Mouse (Mus musculus) macrophage (primary cell): ENCODE measurements around the gene Vmn1r206. TPM values are rescaled to one million over a fixed set of nuclear protein-coding genes. Genes with fewer than 3 reads are reported as not detected.
"Not testable (repeated sequence)": the region's sequence is repeated elsewhere in the genome, so short reads cannot be mapped to it uniquely, and the experiment has no call there.

Experiments
- H3K27ac ChIP-seq: fragments of 350-480 bp; formaldehyde crosslinking; 2 replicates; pipeline ENCODE4 v1.9.0; 2021
- H3K36me3 ChIP-seq: fragments of 350-480 bp; formaldehyde crosslinking; 2 replicates; pipeline ENCODE4 v1.9.0; 2021; ENCODE audit errors: inconsistent target
- H3K4me3 ChIP-seq: fragments of 350-480 bp; formaldehyde crosslinking; 2 replicates; pipeline ENCODE4 v1.9.0; 2021; ENCODE audit errors: inconsistent target
- H3K79me2 ChIP-seq: fragments of 350-480 bp; formaldehyde crosslinking; 2 replicates; pipeline ENCODE4 v1.9.0; 2021; ENCODE audit errors: inconsistent target
- WGBS: methylation state at CpG from one replicate; pipeline ENCODE4 v1.1.7; 2026; ENCODE audit warnings: inconsistent platforms; ENCODE audit not compliant: missing documents; 5-methylcytosine and 5-hydroxymethylcytosine counted together
- polyA plus RNA-seq: library from polyadenylated mRNA; stranded (reverse); fragments of 250-400 nt; gene quantifications from 3 replicates; pipeline ENCODE4 v1.2.4, GENCODE M21; 2018; ENCODE audit warnings: inconsistent platforms
- total RNA-seq, 78 experiments: library from RNA; depleted of rRNA; stranded (reverse); fragments of 250-400 nt; gene quantifications; 1 replicate in 9 of 78; 2 replicates in 24 of 78; 3 replicates in 43 of 78; 4 replicates in 2 of 78; pipeline ENCODE4 v1.2.4; 2018; ENCODE audit warnings: inconsistent platforms in 56 of 78

The Vmn1r206 gene
- total RNA-seq (2018; cell fraction: chromatin; rRNA removed): not detected
- total RNA-seq (2018; cell fraction: cytosol; rRNA removed): not detected
- total RNA-seq (2018; cell fraction: nucleus; rRNA removed): not detected
- polyA plus RNA-seq: not detected in 3 replicates

DNA sequence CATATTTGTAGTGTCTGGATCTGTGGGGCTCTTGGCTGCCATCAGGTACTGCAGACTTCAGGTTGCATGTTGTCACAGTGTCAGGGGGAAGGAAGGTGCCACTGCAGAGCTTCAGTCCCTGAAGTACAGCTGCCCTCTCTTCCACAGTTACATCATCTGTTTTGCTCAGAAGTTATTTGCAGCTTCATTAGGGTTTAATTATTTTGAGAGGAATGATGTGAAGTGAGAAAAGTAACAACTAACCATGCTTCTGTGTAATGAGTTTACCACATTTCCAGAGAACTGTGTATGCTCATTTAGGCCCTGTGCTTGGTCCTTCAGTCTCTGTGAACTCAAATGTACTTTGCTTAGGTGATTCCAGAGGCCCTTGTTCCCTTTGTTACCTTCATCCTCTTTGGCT is at the start of gene Vmn1r206:
TSS of gene Vmn1r206 (minus strand) at position 101 of the 400 bp plus-strand sequence.
- not testable (repeated sequence) for H3K27ac ChIP-seq

DNA sequence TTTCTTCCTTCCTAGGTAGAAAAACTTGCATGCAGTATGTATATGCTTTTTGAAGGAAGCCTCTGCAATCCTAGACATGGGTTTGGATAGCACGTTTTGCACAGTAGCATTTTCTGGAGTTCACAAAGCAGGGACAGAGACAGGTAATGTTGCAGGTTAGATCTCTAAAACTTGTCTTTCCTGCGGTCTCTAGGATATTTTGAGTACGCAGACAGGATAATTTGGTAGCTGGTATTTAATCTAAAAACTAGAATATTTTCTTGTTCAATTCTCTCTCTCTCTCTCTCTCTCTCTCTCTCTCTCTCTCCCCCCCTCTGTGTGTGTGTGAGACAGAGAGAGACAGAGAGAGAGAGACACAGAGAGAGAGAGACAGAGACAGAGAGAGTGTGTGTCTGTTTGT is 31.2 kb downstream of the Vmn1r206 start, which contains the start of gene Vmn1r205:
TSS of gene Vmn1r205 (minus strand) at position 101 of the 400 bp plus-strand sequence.
- Histone ChIP-seq H3K79me2 (no peaks in the 10 kb centered on the region), H3K4me3 (no peak within 1 kb of the TSS), H3K27ac (no peak within 1 kb of the TSS), H3K36me3 (no peaks in the 10 kb centered on the region)
- 84% methylated on average over 3 of the region's 3 CpGs for WGBS

More for the DNA sequence above, at the start of gene Vmn1r206:
- not testable (repeated sequence) for H3K4me3 ChIP-seq, H3K79me2 ChIP-seq, H3K36me3 ChIP-seq

DNA sequence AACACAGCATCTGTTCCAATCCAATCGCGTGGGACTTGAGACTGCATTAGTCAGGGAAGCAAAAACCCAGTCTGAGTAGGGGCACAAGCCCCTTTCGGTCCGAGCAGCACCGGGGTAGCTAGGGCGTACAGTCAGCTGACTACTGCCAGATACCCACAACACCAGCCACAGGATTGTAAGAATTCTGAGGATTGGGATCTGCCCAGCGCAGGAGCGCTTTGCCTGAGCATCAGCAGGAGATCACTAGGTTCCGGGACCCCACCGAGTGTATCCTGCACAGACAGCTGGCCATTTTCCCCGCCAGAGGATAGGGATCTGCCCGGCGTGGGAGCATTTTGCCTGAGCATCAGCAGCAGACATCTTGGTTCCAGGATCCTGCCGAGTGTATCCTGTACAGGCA is 40.7 kb downstream of the Vmn1r206 start:
- not testable (repeated sequence) for H3K36me3 ChIP-seq, H3K79me2 ChIP-seq, H3K27ac ChIP-seq, H3K4me3 ChIP-seq
- WGBS: 83% methylated on average over 12 of the region's 14 CpGs

DNA sequence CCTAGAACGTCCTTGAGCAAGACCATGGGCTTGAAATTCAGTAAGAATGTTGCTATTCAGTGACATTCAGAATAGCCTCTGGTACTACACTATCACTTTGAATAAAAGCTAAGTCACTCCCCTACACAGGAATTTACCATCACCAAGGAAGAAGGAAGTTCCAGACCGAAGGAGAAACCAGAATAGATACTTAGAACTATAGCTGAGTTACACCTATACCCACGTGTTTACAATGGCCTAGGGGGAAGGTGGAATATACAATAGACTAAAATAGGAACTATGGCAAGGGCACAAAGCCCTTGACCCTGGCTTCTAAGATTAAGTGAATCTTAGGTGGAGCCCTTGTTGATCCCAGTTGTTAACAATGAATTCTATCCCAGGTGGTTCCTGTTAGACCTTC is 49.1 kb downstream of the Vmn1r206 start:
- H3K36me3 ChIP-seq, H3K27ac ChIP-seq, H3K79me2 ChIP-seq, H3K4me3 ChIP-seq: not testable (repeated sequence)
- 77% methylated on average over 2 of the region's 3 CpGs for WGBS

Other genes with a start within 250 kb of the Vmn1r206 start
- gene Vmn1r199, start 244.4 kb downstream of the Vmn1r206 start, polyA plus RNA-seq: not detected in 3 replicates
- gene Vmn1r200, start 233.9 kb downstream of the Vmn1r206 start, polyA plus RNA-seq: not detected in 3 replicates
- not detected in 3 replicates for gene Vmn1r201, start 152.3 kb downstream of the Vmn1r206 start, polyA plus RNA-seq
- not detected in 3 replicates for gene Vmn1r202, start 118.9 kb downstream of the Vmn1r206 start, polyA plus RNA-seq
- 0.02 to 0.03 TPM in 2 of 3 replicates, not detected in the other for gene Vmn1r203, start 106.1 kb downstream of the Vmn1r206 start, polyA plus RNA-seq
- not detected in 3 replicates for gene Vmn1r204, start 71.1 kb downstream of the Vmn1r206 start, polyA plus RNA-seq
- not detected in 3 replicates for gene Vmn1r205, start 31.3 kb downstream of the Vmn1r206 start, polyA plus RNA-seq
- not detected in 3 replicates for gene Vmn1r207-ps, start 105.4 kb upstream of the Vmn1r206 start, polyA plus RNA-seq
- gene Vmn1r208, start 153.1 kb upstream of the Vmn1r206 start, polyA plus RNA-seq: not detected in 3 replicates
- not detected in 3 replicates for gene Vmn1r209, start 185.4 kb upstream of the Vmn1r206 start, polyA plus RNA-seq
- gene Vmn1r210, start 207.1 kb upstream of the Vmn1r206 start, polyA plus RNA-seq: not detected in 3 replicates
- gene Vmn1r211, start 233.3 kb upstream of the Vmn1r206 start, polyA plus RNA-seq: not detected in 3 replicates